Mouse (Mus musculus): ENCODE data around the gene Gm28845.

DNA sequence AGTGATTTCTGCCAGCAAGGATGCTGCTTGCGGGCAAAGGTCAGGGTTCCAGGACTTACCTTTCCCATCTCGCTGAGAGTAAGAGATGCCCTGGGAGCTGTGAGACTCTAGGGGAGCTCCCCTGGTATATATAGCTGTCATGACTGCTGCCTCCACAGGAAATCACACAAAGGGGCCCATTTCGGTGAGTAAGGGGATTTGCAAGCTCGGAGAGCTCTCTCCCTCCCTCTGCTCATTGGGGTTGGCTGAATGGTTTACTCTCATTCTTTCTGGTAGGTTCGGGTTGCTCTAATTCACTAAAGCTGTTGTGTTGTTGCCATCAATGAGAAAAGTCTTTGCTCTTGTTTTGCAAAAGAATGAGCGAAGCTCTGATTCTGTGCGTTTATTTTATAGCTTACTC is 37.2 kb downstream of the Gm28845 start, which contains the start of gene Crygb:
- TF ChIP-seq CTCF (IDR thresholded peaks at IDR 0.05; ENCODE audit: low read depth, low read length) (no peak), POLR2A (IDR thresholded peaks at IDR 0.05; ENCODE audit: borderline replicate concordance, low read depth, low read length) (no peak)

Measured in bone marrow macrophage, adult 2 months (primary cell).